Mouse (Mus musculus) forebrain, embryonic 11.5 days (tissue): ENCODE measurements around the gene Ripor2. TPM values are rescaled to one million over a fixed set of nuclear protein-coding genes. Genes with fewer than 3 reads are reported as not detected.

ENCODE experiments used
- ATAC-seq: fragments of 200-750 bp; cut with Nextera tagmentation; replicated peaks from 2 replicates; pipeline ENCODE4 v1.8.0; 2017; ENCODE audit warnings: moderate TSS enrichment; ENCODE audit not compliant: low FRiP score
- DNase-seq: peaks from one replicate; pipeline ENCODE4 v3.0.0-alpha.2; 2017; ENCODE audit warnings: low spot score
- H3K27ac ChIP-seq: fragments of 300-500 bp; sonication (generic); 2 replicates; pipeline ENCODE4 v1.5.1; 2014; ENCODE audit warnings: low read depth, low read length
- H3K27me3 ChIP-seq: fragments of 300-500 bp; sonication (generic); 2 replicates; pipeline ENCODE4 v1.6.1; 2014; ENCODE audit warnings: mild to moderate bottlenecking, low read length, mixed read lengths; ENCODE audit not compliant: control insufficient read depth, insufficient read depth
- H3K36me3 ChIP-seq: fragments of 300-500 bp; sonication (generic); 2 replicates; pipeline ENCODE4 v1.6.1; 2014; ENCODE audit warnings: mild to moderate bottlenecking, low read length, moderate library complexity, mixed read lengths; ENCODE audit not compliant: control insufficient read depth, insufficient read depth
- H3K4me1 ChIP-seq: fragments of 300-500 bp; sonication (generic); replicated peaks from 2 replicates; pipeline ENCODE4 v1.6.1; 2014; ENCODE audit warnings: low read length, mixed read lengths; ENCODE audit not compliant: control insufficient read depth, insufficient read depth
- H3K4me2 ChIP-seq: fragments of 300-500 bp; sonication (generic); 2 replicates; pipeline ENCODE4 v1.6.1; 2014; ENCODE audit warnings: low read depth, mild to moderate bottlenecking, low read length, moderate library complexity, mixed read lengths; ENCODE audit not compliant: severe bottlenecking
- H3K4me3 ChIP-seq: fragments of 300-500 bp; sonication (generic); 2 replicates; pipeline ENCODE4 v1.5.1; 2014; ENCODE audit warnings: low read depth, low read length
- H3K9ac ChIP-seq: fragments of 300-500 bp; sonication (generic); 2 replicates; pipeline ENCODE4 v1.6.1; 2014; ENCODE audit warnings: low read length
- H3K9me3 ChIP-seq: fragments of 300-500 bp; sonication (generic); 2 replicates; pipeline ENCODE4 v1.6.1; 2016; ENCODE audit warnings: low read length, mixed read lengths; ENCODE audit not compliant: control insufficient read depth
- WGBS: fragments of 180-500 bp; shearing (Covaris S2); extraction: QIAGEN DNeasy Blood & Tissue Kit; methylation state at CpG from one replicate; pipeline ENCODE4 v1.1.7; 2014; 5-methylcytosine and 5-hydroxymethylcytosine counted together
- polyA plus RNA-seq: library from polyadenylated mRNA; unstranded; fragments of >200 nt; fragmentation: Nextera tagmentation; extraction: Ambion mirVana; gene quantifications from 2 replicates; pipeline ENCODE4 v1.2.1, GENCODE M21; 2014

The Ripor2 gene
- polyA plus RNA-seq, 1 experiment from 2014 or later = 7.3 TPM

GRCm38 (mm10) chr13:24648668-24649067, 66.7 kb downstream of the Ripor2 start:
- Histone ChIP-seq H3K4me1 (no peaks in the 10 kb centered on the region; the same call in 1 of the 2 replicates), H3K27ac (no peak overlapping the region), H3K27me3 (no peaks in the 10 kb centered on the region), H3K36me3 (no peaks in the 10 kb centered on the region), H3K4me3 (no peak overlapping the region), H3K9ac (no peak overlapping the region), H3K4me2 (no peak overlapping the region), H3K9me3 (no peaks in the 10 kb centered on the region)
- WGBS = 76% methylated on average over 3 of the region's 3 CpGs
- DNase-seq (no peak), ATAC-seq (no peak)

DNA sequence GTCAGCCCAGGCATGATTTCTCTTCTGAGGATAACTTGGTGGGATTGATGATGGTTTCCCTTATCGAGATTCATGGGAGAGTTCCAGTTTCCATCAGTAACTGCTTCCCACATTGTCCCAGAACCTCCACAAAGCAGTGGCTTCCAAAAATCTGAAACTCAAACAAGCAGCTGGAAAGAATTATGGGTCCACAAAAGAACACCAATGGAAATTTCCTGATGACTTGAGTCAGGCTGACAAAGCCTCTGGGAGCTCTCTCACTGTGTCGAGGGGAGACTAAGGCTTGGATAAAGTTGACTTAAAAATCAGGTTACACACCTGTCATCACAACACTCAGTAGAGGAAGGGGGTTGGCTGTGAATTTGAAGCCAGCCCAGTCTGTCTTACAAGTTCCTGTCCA, 67.1 kb downstream of the Ripor2 start:
- Histone ChIP-seq H3K9ac (no peak overlapping the region), H3K36me3 (no peaks in the 10 kb centered on the region), H3K27me3 (no peaks in the 10 kb centered on the region), H3K27ac (no peak overlapping the region), H3K9me3 (no peaks in the 10 kb centered on the region), H3K4me1 (no peaks in the 10 kb centered on the region; the same call in 1 of the 2 replicates), H3K4me2 (no peak overlapping the region), H3K4me3 (no peak overlapping the region)
- 72% methylated on average over 2 of the region's 2 CpGs for WGBS
- ATAC-seq = no peak
- DNase-seq = no peak

GRCm38 (mm10) chr13:24651018-24651417, 69.0 kb downstream of the Ripor2 start:
- no peak overlapping the region for H3K4me2 ChIP-seq
- H3K9ac ChIP-seq = no peak overlapping the region
- H3K9me3 ChIP-seq = no peaks in the 10 kb centered on the region
- H3K36me3 ChIP-seq = no peaks in the 10 kb centered on the region
- H3K27me3 ChIP-seq = no peaks in the 10 kb centered on the region
- no peak for DNase-seq
- H3K27ac ChIP-seq = no peak overlapping the region
- no peak for ATAC-seq
- H3K4me1 ChIP-seq = no peaks in the 10 kb centered on the region; the same call in 1 of the 2 replicates
- H3K4me3 ChIP-seq = no peak overlapping the region
- WGBS = 46% methylated on average over 3 of the region's 3 CpGs

DNA sequence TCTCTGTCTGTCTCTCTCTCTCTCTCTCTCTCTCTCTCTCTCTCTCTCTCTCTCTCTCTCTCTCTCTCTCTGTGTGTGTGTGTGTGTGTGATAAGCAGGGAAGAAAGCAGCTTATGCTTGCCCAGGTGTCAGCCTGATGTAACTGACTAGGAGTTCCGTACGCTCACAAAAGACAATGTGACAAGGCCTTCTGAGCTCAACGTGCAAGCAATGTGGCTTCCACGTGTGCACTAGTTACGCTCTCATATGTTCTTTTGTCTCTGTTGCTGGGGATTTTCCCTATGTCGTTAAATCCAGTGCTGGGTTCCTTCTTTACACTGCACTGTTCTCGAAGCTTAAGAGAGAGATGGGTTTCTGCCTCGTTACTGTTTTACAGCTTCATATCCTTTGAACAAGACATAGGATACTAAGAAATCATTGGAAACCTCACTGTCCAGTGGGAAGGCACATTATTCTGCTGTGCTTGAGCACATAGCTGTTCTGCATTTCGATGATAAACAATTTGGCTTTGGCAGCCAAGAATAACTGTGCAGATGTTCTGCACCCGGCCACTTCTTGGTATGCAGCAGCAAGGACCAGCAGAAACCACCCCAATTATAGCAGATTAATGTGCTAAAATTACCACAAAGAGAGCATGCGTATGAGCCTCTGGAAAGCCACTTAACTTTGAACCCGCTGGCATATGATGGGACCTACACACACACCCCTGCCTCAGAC, 73.1 kb downstream of the Ripor2 start:
- ATAC-seq (no peak), DNase-seq (no peak)
- H3K27ac ChIP-seq = peak overlapping the region; percentile 2; the same call in 1 of the 2 replicates
- peaks cover 5% of the 10 kb centered on the region; the same call in 1 of the 2 replicates for H3K4me1 ChIP-seq
- no peaks in the 10 kb centered on the region for H3K27me3 ChIP-seq
- H3K4me3 ChIP-seq = no peak overlapping the region
- H3K9me3 ChIP-seq = no peaks in the 10 kb centered on the region
- H3K9ac ChIP-seq = no peak overlapping the region
- H3K36me3 ChIP-seq = no peaks in the 10 kb centered on the region
- 64% methylated on average over 12 of the region's 12 CpGs for WGBS
- no peak overlapping the region for H3K4me2 ChIP-seq

DNA sequence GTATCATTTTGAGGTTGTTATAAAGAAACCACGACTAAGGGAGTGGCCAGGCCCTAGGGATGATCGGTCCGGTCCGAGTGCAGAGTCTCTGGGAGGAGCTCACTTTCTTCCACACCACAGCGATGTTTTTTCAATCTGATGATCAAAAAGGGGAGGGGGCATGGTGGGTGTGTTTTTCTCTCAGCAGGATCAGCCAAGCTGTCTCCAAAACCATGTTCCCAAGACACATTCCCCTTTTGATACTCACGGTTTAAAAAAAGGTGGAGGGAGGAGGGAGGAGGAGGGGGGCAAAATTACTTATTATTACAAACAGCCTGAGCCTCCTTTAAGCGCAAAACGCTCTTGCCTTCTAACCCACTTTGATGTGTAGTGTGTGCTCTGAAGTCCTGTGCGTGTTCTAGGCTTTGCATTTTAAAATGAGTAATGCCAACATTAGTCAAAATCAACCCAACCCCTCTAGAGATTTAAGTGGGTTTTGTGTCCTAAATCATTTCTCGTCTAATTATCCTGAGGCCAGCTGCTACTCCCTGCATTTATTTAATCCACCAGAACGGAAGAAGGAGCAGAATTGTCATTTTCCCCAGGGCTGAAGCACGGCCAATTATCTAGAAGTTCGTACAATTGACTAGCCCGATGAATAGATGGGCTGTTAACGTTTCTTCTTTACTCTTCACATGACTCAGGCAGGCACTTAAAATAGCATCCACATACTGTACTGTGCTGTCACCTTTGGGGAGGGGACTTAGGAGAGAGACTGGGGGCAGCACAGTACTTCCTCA, 74.9 kb downstream of the Ripor2 start:
- peak overlapping the region; percentile 8; the same call in 1 of the 2 replicates for H3K4me2 ChIP-seq
- no peaks in the 10 kb centered on the region for H3K27me3 ChIP-seq
- 22% methylated on average over 15 of the region's 15 CpGs for WGBS
- H3K36me3 ChIP-seq = no peaks in the 10 kb centered on the region
- no peak overlapping the region for H3K4me3 ChIP-seq
- peak overlapping the region; percentile 62 for H3K27ac ChIP-seq
- no peak for DNase-seq
- no peak overlapping the region; the same call in 1 of the 2 replicates for H3K9ac ChIP-seq
- peak; percentile 84 for ATAC-seq
- H3K9me3 ChIP-seq = no peaks in the 10 kb centered on the region
- peaks cover 5% of the 10 kb centered on the region; the same call in 1 of the 2 replicates for H3K4me1 ChIP-seq

DNA sequence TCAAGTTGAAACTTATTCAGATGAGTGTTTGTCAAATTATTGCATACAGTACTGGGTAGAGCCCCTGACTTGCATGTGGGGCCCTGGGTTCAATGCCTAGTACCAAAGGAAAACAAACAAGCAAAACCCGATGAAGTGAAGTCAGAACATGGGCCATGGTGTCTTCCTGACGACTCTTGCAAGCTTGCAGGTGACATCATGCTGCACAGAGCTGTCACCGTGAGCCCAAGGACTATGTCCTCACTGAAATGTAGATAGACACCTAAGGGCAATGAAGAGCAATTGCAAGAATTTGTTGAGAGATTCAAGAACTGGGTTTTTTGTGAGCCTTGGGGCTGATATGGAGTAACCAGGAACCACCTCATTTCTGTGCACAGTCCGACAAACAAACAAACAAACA, 84.8 kb downstream of the Ripor2 start:
- Histone ChIP-seq H3K4me3 (no peak overlapping the region), H3K27ac (no peak overlapping the region), H3K9me3 (no peaks in the 10 kb centered on the region), H3K36me3 (no peaks in the 10 kb centered on the region), H3K9ac (no peak overlapping the region), H3K27me3 (no peaks in the 10 kb centered on the region), H3K4me1 (peaks cover 2% of the 10 kb centered on the region; the same call in 1 of the 2 replicates), H3K4me2 (no peak overlapping the region)
- 91% methylated on average over 4 of the region's 4 CpGs for WGBS
- no peak for ATAC-seq
- DNase-seq = no peak

GRCm38 (mm10) chr13:24668556-24668955, 86.6 kb downstream of the Ripor2 start:
- Histone ChIP-seq H3K27me3 (no peaks in the 10 kb centered on the region), H3K9me3 (no peaks in the 10 kb centered on the region), H3K36me3 (no peaks in the 10 kb centered on the region), H3K4me2 (no peak overlapping the region), H3K4me3 (no peak overlapping the region), H3K27ac (no peak overlapping the region), H3K4me1 (peaks cover 2% of the 10 kb centered on the region; the same call in 1 of the 2 replicates), H3K9ac (no peak overlapping the region)
- 44% methylated on average over 2 of the region's 2 CpGs for WGBS
- ATAC-seq = peak; percentile 51; the same call in 1 of the 2 replicates
- no peak for DNase-seq

DNA sequence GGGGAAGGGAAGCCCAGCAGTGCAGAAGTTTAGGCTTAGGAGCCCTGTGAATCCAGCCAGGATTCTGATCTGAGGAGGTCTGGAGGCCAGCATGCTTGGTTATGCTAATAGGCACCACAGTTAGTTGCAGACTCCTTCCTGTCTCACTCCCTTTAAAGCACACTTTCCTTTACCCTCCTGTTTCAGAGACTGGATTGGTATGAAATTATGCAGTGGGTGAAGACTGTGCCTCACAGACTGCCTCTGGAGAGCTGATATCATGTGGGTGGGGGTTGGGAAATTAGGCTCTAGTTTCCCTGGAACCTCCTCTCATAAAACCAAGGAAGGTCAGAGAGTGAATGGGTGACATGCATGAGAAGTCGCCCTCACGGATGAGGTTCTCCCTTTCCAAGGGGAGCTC, 88.7 kb downstream of the Ripor2 start:
- H3K27me3 ChIP-seq = no peaks in the 10 kb centered on the region
- WGBS = 87% methylated on average over 2 of the region's 2 CpGs
- DNase-seq = no peak
- H3K4me3 ChIP-seq = no peak overlapping the region
- H3K27ac ChIP-seq = no peak overlapping the region
- no peaks in the 10 kb centered on the region for H3K9me3 ChIP-seq
- H3K4me2 ChIP-seq = no peak overlapping the region
- H3K9ac ChIP-seq = no peak overlapping the region
- ATAC-seq = no peak
- H3K36me3 ChIP-seq = no peaks in the 10 kb centered on the region
- H3K4me1 ChIP-seq = peaks cover 2% of the 10 kb centered on the region; the same call in 1 of the 2 replicates
